Mouse (Mus musculus) lung, embryonic 14.5 days (tissue): ENCODE results near the gene Ano8. TPM values are rescaled to one million over a fixed set of nuclear protein-coding genes. Genes with fewer than 3 reads are reported as not detected.

Source experiments
- ATAC-seq: fragments of 200-750 bp; cut with Nextera tagmentation; 2 replicates; pipeline ENCODE4 v1.8.0; 2017; ENCODE audit warnings: mild to moderate bottlenecking, moderate TSS enrichment, moderate library complexity; ENCODE audit not compliant: insufficient read depth
- DNase-seq: peaks from one replicate; pipeline ENCODE4 v3.0.0-alpha.2; 2015
- H3K27ac ChIP-seq: fragments of 300-500 bp; sonication (generic); 2 replicates; pipeline ENCODE4 v1.5.1; 2014; ENCODE audit warnings: low read depth, mild to moderate bottlenecking, moderate library complexity
- H3K27me3 ChIP-seq: fragments of 300-500 bp; sonication (generic); 2 replicates; pipeline ENCODE4 v1.6.1; 2014; ENCODE audit warnings: low read length, control low read depth; ENCODE audit not compliant: insufficient read depth
- H3K36me3 ChIP-seq: fragments of 300-500 bp; sonication (generic); 2 replicates; pipeline ENCODE4 v1.6.1; 2014; ENCODE audit warnings: control low read depth; ENCODE audit not compliant: insufficient read depth
- H3K4me1 ChIP-seq: fragments of 300-500 bp; sonication (generic); 2 replicates; pipeline ENCODE4 v1.6.1; 2014; ENCODE audit warnings: antibody characterized with exemption, control low read depth; ENCODE audit not compliant: insufficient read depth
- H3K4me2 ChIP-seq: fragments of 300-500 bp; sonication (generic); 2 replicates; pipeline ENCODE4 v1.6.1; 2014; ENCODE audit warnings: mild to moderate bottlenecking
- H3K4me3 ChIP-seq: fragments of 300-500 bp; sonication (generic); 2 replicates; pipeline ENCODE4 v1.5.1; 2014; ENCODE audit warnings: low read depth, low read length
- H3K9ac ChIP-seq: fragments of 300-500 bp; sonication (generic); 2 replicates; pipeline ENCODE4 v1.6.1; 2014
- H3K9me3 ChIP-seq: fragments of 300-500 bp; sonication (generic); 2 replicates; pipeline ENCODE4 v1.6.1; 2016; ENCODE audit warnings: low read depth, low read length, control low read depth
- CTCF ChIP-seq: IDR thresholded peaks from 2 replicates; pipeline ENCODE4 v1.5.1; 2016; ENCODE audit warnings: antibody characterized with exemption, low read depth
- WGBS: fragments of 180-500 bp; shearing (Covaris S2); extraction: QIAGEN DNeasy Blood & Tissue Kit; methylation state at CpG from one replicate; pipeline ENCODE4 v1.1.7; 2014; 5-methylcytosine and 5-hydroxymethylcytosine counted together
- polyA plus RNA-seq: library from polyadenylated mRNA; unstranded; fragments of >200 nt; fragmentation: Nextera tagmentation; extraction: Ambion mirVana; gene quantifications from 2 replicates; pipeline ENCODE4 v1.2.1, GENCODE M21; 2014

Ano8 gene
- polyA plus RNA-seq, 1 experiment from 2014 or later, result 3.1 TPM

DNA sequence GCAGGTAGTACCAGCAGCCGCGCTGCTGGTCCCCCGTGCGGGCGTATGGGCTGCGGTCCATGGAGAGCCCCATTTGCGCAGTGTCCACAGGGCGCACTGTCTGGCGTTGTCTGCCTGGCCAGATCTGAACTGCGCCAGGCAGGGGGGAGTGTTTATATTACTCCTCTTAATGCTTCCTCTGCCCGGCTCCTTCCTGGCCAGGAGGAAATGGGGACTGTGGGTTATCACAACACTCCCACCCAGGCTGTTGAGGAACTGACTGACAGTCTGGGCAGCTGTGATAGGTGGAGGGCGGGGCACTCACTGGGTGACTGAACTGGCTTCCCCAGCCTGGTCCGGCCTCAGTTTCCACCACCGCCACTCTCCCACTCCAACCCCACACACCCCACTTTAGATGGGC is 25.9 kb upstream of the Ano8 start, which contains the start of gene Plvap:
Gene Plvap, minus strand, starts transcription at position 109 of the 400 bp plus-strand sequence.
- DNase-seq (peak; percentile 65), ATAC-seq (peak; percentile 69)
- Histone ChIP-seq H3K27me3 (peaks cover 25% of the 10 kb centered on the region), H3K9me3 (no peaks in the 10 kb centered on the region), H3K9ac (peak within 1 kb of the TSS; percentile 9; the same call in 1 of the 2 replicates), H3K4me2 (peak within 1 kb of the TSS; percentile 51), H3K4me1 (no peaks in the 10 kb centered on the region), H3K27ac (peak within 1 kb of the TSS; percentile 3; the same call in 1 of the 2 replicates), H3K36me3 (no peaks in the 10 kb centered on the region), H3K4me3 (peak within 1 kb of the TSS; percentile 33)
- no peak for TF ChIP-seq CTCF
- 26% methylated on average over 13 of the region's 14 CpGs for WGBS

DNA sequence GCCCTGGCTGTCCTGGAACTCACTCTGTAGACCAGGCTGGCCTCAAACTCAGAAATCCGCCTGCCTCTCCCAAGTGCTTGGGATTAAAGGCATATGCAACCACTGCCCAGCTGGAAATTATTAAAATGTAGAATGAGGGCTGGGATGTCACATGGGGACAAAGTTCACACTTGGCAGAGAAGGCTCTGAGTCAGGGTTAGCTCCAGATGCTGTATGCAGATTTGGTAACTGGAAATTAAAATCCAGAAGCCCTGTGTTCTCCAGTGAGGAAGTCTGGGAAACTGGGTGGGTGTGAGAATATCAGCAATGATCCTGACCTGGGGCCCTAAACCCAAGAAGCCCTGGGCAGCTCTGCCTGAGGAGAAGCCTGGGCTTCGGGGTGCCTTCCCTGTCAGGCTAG is 23.6 kb upstream of the Ano8 start:
- H3K9me3 ChIP-seq, result no peaks in the 10 kb centered on the region
- no peak for DNase-seq
- peak overlapping the region; percentile 51 for H3K4me2 ChIP-seq
- ATAC-seq, result no peak
- peak overlapping the region; percentile 22 for H3K4me3 ChIP-seq
- H3K27me3 ChIP-seq, result peaks cover 33% of the 10 kb centered on the region
- no peak overlapping the region for H3K9ac ChIP-seq
- 65% methylated on average over 2 of the region's 2 CpGs for WGBS
- no peaks in the 10 kb centered on the region for H3K4me1 ChIP-seq
- H3K36me3 ChIP-seq, result 0 out of 2 replicates have a peak, but pooled peaks cover 4% of the 10 kb centered on the region
- TF ChIP-seq CTCF, result no peak
- H3K27ac ChIP-seq, result no peak overlapping the region

DNA sequence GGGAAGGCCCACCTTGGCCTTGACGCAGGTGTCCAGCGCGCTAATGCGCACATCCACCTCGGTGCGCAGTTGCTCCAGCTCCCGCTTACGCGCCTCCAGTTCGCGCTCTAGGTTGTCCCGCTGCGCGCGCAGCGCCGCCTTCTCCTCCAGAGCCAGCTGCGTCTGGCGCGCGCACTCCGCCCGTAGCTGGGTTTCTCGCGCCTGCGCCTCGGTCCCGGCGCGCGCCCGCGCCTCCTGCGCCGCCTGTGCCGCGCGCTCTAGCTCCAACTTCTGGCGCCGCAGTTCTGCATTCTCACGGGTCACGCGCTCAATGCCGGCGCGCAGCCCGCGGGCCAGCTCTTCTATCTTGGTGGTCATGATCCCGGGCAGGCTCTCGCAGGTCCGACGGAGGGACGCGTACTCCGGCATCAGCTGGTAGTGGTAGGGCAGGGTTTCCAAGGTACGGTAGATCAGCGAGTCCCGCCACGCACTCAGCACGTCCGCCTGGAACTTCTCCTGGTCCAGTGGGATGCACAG is 21.9 kb upstream of the Ano8 start:
- H3K4me1 ChIP-seq, result no peaks in the 10 kb centered on the region
- DNase-seq (peak; percentile 94), ATAC-seq (peak; percentile 62)
- peak overlapping the region; percentile 75 for H3K4me2 ChIP-seq
- H3K4me3 ChIP-seq, result peak overlapping the region; percentile 41
- H3K9ac ChIP-seq, result peak overlapping the region; percentile 29
- H3K9me3 ChIP-seq, result no peaks in the 10 kb centered on the region
- H3K27ac ChIP-seq, result no peak overlapping the region
- under 1% methylated on average over 61 of the region's 61 CpGs for WGBS
- TF ChIP-seq CTCF, result no peak
- peaks cover 33% of the 10 kb centered on the region for H3K27me3 ChIP-seq
- H3K36me3 ChIP-seq, result 0 out of 2 replicates have a peak, but pooled peaks cover 4% of the 10 kb centered on the region

DNA sequence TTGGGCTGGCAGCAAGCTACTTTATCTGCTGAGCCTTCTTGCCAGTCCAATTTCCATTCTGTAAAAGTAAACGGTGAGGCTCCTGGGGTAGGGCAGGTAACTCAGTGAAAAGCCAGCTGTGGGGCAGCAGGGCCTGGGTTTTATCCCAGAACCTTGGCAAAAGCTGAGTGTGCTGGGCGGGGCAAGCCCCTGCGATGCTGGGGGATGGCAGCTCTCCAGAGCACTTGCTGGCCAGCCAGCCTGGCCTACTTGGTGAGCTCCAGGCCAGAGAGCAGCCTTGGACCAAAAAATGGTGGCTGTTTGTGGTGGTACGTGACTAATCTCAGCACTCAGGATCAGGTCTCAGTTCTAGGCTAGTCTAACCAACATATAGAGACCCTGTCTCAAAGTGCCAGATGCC is 20.2 kb upstream of the Ano8 start:
- Histone ChIP-seq H3K4me2 (no peak overlapping the region), H3K9ac (no peak overlapping the region), H3K36me3 (0 out of 2 replicates have a peak, but pooled peaks cover 4% of the 10 kb centered on the region), H3K27me3 (peaks cover 33% of the 10 kb centered on the region), H3K27ac (no peak overlapping the region), H3K4me3 (no peak overlapping the region), H3K9me3 (no peaks in the 10 kb centered on the region), H3K4me1 (no peaks in the 10 kb centered on the region)
- 80% methylated on average over 4 of the region's 4 CpGs for WGBS
- no peak for DNase-seq
- no peak for TF ChIP-seq CTCF
- no peak for ATAC-seq

DNA sequence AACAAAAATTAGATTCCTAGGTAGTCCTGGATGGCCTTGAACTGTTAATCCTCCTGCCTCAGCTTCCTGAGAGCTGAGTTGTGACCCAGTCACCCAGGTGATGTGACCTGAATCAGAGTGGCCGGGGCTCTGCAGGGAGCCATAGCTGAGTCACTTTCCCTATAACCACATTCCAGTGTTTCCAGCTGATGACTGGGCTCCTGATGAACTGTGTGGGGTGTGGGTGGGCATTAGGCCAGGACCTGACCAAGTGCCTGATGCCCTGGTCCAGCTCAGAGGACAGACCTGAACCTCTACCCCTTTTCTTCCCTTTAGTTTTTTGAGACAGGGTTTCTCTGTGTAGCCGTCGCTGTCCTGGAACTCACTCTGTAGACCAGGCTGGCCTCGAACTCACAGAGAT is 19.6 kb upstream of the Ano8 start:
- Histone ChIP-seq H3K4me2 (no peak overlapping the region), H3K27me3 (peaks cover 33% of the 10 kb centered on the region)
- WGBS, result 91% methylated on average over 4 of the region's 4 CpGs

DNA sequence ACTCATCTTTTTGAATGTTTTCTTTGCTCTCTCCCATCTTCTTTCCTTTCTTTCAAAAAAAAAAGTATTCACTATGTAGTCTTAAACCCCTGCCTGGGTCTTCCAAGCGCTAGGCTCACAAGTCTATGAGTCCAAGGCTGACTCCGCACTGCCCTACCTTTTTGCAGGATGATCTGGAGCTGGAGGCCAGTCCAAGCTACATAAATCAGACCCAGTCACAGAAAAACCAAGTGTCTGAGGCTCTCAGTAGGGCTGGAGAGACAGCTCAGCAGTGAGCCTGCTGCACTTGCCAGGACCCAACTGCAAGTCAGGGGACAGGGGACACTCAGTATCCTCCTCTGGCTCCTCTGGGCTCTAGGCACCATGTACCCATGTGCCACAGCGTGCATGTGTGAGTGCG is 18.6 kb upstream of the Ano8 start:
- no peak for TF ChIP-seq CTCF
- peaks cover under 1% of the 10 kb centered on the region; the same call in 1 of the 2 replicates for H3K4me1 ChIP-seq
- DNase-seq (no peak), ATAC-seq (no peak)
- H3K9me3 ChIP-seq, result no peaks in the 10 kb centered on the region
- H3K4me3 ChIP-seq, result no peak overlapping the region
- no peak overlapping the region for H3K4me2 ChIP-seq
- no peak overlapping the region for H3K27ac ChIP-seq
- 0 out of 2 replicates have a peak, but pooled peaks cover 4% of the 10 kb centered on the region for H3K36me3 ChIP-seq
- no peak overlapping the region for H3K9ac ChIP-seq
- peaks cover 33% of the 10 kb centered on the region for H3K27me3 ChIP-seq
- 86% methylated on average over 4 of the region's 4 CpGs for WGBS

More for the DNA sequence above, 19.6 kb upstream of the Ano8 start:
- DNase-seq (no peak), ATAC-seq (no peak)
- Histone ChIP-seq H3K9me3 (no peaks in the 10 kb centered on the region), H3K9ac (no peak overlapping the region), H3K27ac (no peak overlapping the region), H3K4me3 (no peak overlapping the region), H3K36me3 (0 out of 2 replicates have a peak, but pooled peaks cover 4% of the 10 kb centered on the region), H3K4me1 (no peaks in the 10 kb centered on the region)
- no peak for TF ChIP-seq CTCF

DNA sequence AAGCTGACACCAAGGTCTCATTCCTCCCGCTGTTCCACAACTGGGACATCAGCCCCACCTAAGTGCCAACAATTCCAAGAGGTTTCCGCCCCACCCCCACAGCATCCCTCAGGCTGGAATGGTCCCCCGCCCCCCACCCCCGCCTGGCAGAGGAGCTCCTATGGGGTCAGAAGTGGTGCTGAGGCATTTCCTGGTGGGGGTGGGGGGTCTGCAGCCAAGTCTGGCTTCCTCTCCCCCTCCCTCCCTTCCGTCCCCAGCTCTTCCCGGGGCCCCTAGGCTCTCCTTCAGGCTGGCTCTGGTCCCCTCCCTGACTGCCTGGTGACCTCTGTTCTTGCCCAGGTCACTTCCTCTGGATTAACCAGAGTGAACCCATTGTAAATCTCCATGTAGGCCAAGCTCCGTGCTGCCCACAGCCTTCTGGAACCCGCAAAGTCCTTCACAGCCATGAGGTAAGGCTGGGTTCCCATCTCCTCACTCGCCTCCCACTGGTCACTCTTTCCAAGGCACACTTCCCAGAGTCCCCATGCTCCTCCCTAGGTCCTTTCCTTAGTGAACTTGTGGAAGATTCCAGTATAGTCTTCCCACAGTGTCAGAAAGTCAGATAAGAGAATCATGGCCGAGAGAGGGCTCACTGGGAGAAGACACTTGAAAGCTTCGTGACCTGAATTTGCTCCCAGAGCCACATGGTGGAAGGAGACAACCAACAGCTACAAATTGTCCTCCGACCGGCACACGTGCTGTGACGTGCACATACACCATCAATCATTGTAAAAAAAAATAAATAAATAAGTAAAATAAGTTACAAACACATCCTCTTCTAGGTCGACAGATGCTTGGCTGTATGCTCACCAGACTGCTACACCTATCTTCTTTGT is 13.3 kb upstream of the Ano8 start:
- no peak overlapping the region for H3K4me3 ChIP-seq
- ATAC-seq, result peak; percentile 28; the same call in 1 of the 2 replicates
- no peaks in the 10 kb centered on the region for H3K27me3 ChIP-seq
- peak overlapping the region; percentile 37 for H3K4me2 ChIP-seq
- peak overlapping the region; percentile 81 for H3K27ac ChIP-seq
- no peak overlapping the region for H3K9ac ChIP-seq
- H3K4me1 ChIP-seq, result peaks cover 27% of the 10 kb centered on the region
- DNase-seq, result peak; percentile 65
- peaks cover 12% of the 10 kb centered on the region; the same call in 1 of the 2 replicates for H3K36me3 ChIP-seq
- TF ChIP-seq CTCF, result no peak
- no peaks in the 10 kb centered on the region for H3K9me3 ChIP-seq
- 16% methylated on average over 16 of the region's 16 CpGs for WGBS
